Mouse (Mus musculus) forebrain, embryonic 16.5 days (tissue): ENCODE data around the gene Cd274. TPM values are rescaled to one million over a fixed set of nuclear protein-coding genes. Genes with fewer than 3 reads are reported as not detected.

Experiments
- ATAC-seq: fragments of 200-750 bp; cut with Nextera tagmentation; 2 replicates; pipeline ENCODE4 v1.8.0; 2017; ENCODE audit warnings: mild to moderate bottlenecking, moderate library complexity
- H3K27ac ChIP-seq: fragments of 300-500 bp; sonication (generic); 2 replicates; pipeline ENCODE4 v1.5.1; 2014; ENCODE audit warnings: low read length, control low read depth
- H3K27me3 ChIP-seq: fragments of 300-500 bp; sonication (generic); replicated peaks from 2 replicates; pipeline ENCODE4 v1.6.1; 2014; ENCODE audit warnings: low read length; ENCODE audit not compliant: control insufficient read depth, insufficient read depth
- H3K36me3 ChIP-seq: fragments of 300-500 bp; sonication (generic); 2 replicates; pipeline ENCODE4 v1.6.1; 2014; ENCODE audit not compliant: control insufficient read depth, insufficient read depth
- H3K4me1 ChIP-seq: fragments of 300-500 bp; sonication (generic); replicated peaks from 2 replicates; pipeline ENCODE4 v1.6.1; 2014; ENCODE audit warnings: low read length; ENCODE audit not compliant: control insufficient read depth, insufficient read depth
- H3K4me2 ChIP-seq: fragments of 300-500 bp; sonication (generic); 2 replicates; pipeline ENCODE4 v1.6.1; 2014; ENCODE audit warnings: mild to moderate bottlenecking, low read length, control low read depth
- H3K4me3 ChIP-seq: fragments of 300-500 bp; sonication (generic); replicated peaks from 2 replicates; pipeline ENCODE4 v1.5.1; 2014; ENCODE audit warnings: mild to moderate bottlenecking, low read length, control low read depth
- H3K9ac ChIP-seq: fragments of 300-500 bp; sonication (generic); replicated peaks from 2 replicates; pipeline ENCODE4 v1.6.1; 2014; ENCODE audit warnings: low read depth, low read length, control low read depth
- H3K9me3 ChIP-seq: fragments of 300-500 bp; sonication (generic); 2 replicates; pipeline ENCODE4 v1.6.1; 2016; ENCODE audit warnings: low read length; ENCODE audit not compliant: control insufficient read depth
- WGBS: fragments of 180-500 bp; shearing (Covaris S2); extraction: QIAGEN DNeasy Blood & Tissue Kit; methylation state at CpG from one replicate; pipeline ENCODE4 v1.1.7; 2014; 5-methylcytosine and 5-hydroxymethylcytosine counted together
- polyA plus RNA-seq: library from polyadenylated mRNA; unstranded; fragments of >200 nt; fragmentation: Nextera tagmentation; extraction: Ambion mirVana; gene quantifications from 2 replicates; pipeline ENCODE4 v1.2.1, GENCODE M21; 2015

Gene Cd274
- polyA plus RNA-seq: 1.1 and 1.3 TPM in 2 replicates

DNA sequence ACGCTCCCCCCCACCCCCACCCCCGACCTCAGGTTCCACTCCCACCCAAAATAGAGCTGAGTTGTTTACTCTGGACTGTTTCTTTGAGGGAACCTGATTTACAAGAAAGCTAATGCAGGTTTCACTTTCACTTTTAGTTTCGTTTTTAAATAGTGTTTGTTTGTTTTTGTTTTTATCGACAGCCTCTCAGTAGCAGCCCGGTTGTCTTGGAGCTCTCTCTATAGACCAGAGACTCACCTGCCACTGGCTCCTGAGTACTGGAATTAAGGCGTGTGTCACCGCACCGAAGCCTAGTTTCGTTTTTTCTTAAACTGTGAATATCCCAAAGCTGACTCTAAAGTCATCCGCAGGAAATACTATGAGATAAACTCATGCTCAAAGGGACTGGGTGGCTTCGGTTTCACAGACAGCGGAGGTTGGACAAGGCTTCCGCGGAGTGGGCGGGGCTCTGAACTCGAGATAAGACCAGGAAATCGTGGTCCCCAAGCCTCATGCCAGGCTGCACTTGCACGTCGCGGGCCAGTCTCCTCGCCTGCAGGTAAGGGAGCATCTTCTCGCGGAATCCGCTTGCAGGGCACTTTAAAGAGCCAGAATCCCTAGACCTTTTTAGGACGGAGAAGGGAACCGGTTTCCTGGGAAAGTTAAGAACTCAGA lies at the start of gene Cd274, which contains the start of gene Plgrkt:
Gene Cd274, plus strand, starts transcription at position 487 of the 654 bp plus-strand sequence.
Gene Plgrkt, minus strand, starts transcription at position 422 of the 654 bp plus-strand sequence.
- Histone ChIP-seq H3K4me2 (peak within 1 kb of the TSS; percentile 93), H3K4me3 (peak within 1 kb of the TSS; percentile 49), H3K9ac (peak within 1 kb of the TSS; percentile 52), H3K4me1 (peaks cover 19% of the 10 kb centered on the region), H3K27ac (no peak within 1 kb of the TSS), H3K36me3 (no peaks in the 10 kb centered on the region), H3K9me3 (no peaks in the 10 kb centered on the region), H3K27me3 (no peaks in the 10 kb centered on the region)
- ATAC-seq: peak; percentile 47; the same call in 1 of the 2 replicates
- WGBS: 4% methylated on average over 26 of the region's 26 CpGs

DNA sequence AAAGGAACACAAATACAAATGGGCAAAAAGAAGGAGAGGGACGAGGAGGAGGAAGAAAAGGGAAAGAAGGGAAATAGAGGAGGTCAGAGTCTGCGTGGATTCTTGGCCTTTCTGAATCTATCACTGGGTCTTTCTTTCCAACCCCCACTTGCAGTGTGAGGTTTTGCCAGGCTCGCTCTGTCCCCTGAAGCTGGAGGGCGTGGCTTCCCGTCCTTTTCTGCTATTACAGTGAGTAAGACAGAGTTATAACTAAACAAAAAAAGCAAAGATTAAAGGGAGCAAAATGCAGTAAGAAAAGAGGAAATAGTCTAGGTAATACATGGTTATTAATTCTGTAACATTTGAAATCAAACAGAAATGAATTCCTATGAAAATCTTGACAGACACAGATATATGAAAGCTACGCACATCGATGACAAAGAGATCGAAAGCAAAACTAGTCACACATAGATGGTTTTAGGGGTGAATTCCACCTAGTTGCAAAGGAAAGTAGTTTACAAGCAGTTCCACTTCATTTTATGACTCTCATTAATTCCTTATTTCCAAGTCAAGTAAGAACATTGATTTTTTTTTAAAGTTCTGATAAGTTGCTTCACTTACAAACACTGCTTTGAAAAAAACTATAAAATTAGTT lies 43.7 kb upstream of the Cd274 start:
- no peak overlapping the region for H3K4me3 ChIP-seq
- no peak overlapping the region for H3K4me2 ChIP-seq
- H3K27me3 ChIP-seq: no peaks in the 10 kb centered on the region
- no peak for ATAC-seq
- no peak overlapping the region for H3K27ac ChIP-seq
- no peaks in the 10 kb centered on the region for H3K4me1 ChIP-seq
- no peaks in the 10 kb centered on the region for H3K36me3 ChIP-seq
- no peaks in the 10 kb centered on the region for H3K9me3 ChIP-seq
- H3K9ac ChIP-seq: no peak overlapping the region
- 78% methylated on average over 8 of the region's 8 CpGs for WGBS

DNA sequence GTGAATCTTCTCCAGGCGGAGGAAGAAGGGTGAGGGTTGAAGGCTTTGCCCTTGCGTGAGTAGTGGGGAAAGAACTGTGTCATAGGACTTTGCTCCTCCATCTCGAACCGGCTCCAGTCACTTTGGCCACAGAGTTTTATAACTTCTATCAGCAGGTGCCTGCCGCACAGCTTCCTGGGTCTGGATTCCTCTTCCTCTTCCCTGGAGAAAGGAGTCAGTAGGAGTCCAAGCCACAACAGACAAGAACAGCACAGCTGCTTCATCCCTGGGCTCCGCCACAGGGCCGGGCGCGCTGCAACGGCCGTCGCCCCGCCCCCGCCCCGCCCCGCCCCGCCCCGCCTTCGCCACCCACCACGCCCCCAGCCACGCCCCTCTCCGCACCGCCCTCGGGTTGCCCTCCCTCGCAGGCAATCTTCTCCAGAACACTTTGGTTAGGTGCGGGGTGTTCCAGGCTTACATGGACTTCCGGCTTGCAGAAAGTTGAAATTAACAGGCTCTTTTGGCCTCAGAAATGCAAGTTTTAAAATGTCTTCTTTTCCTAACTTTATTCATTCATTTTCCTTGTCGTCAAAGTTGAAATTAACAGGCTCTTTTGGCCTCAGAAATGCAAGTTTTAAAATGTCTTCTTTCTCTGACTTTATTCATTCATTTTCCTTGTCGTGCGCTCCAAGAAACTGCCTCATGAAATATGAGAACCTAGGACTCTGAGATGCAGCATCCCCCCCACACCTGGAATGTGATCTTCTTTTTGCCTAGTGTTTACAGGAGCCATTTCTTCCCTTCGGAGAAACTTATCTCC lies 42.0 kb upstream of the Cd274 start, which contains the start of gene Insl6:
Gene Insl6, minus strand, starts transcription at position 304 of the 799 bp plus-strand sequence.
- peak; percentile 90 for ATAC-seq
- Histone ChIP-seq H3K4me2 (peak within 1 kb of the TSS; percentile 54), H3K4me1 (no peaks in the 10 kb centered on the region), H3K9me3 (no peaks in the 10 kb centered on the region), H3K36me3 (no peaks in the 10 kb centered on the region), H3K4me3 (peak within 1 kb of the TSS; percentile 33), H3K27me3 (no peaks in the 10 kb centered on the region), H3K27ac (no peak within 1 kb of the TSS), H3K9ac (no peak within 1 kb of the TSS)
- WGBS: 5% methylated on average over 29 of the region's 31 CpGs

DNA sequence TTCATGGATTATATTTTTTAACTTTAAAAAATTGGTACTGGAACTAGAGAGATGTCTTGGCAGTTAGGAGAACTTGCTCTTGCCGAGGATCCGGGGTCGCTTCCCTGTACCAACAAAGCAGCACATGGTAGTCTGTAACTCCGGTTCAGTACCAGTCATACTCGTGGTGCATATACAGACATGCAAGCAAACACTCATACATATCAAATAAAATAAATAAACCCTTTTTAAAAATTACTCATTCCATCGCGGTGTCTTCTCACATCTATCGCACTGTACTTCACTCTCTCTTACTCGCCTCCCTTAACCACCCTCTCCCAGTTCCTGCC lies 41.4 kb upstream of the Cd274 start:
- H3K27ac ChIP-seq: no peak overlapping the region
- no peaks in the 10 kb centered on the region for H3K36me3 ChIP-seq
- no peak overlapping the region for H3K4me3 ChIP-seq
- H3K4me2 ChIP-seq: no peak overlapping the region
- 65% methylated on average over 9 of the region's 9 CpGs for whole genome bisulfite sequencing
- H3K9ac ChIP-seq: no peak overlapping the region
- H3K27me3 ChIP-seq: no peaks in the 10 kb centered on the region
- no peaks in the 10 kb centered on the region for H3K4me1 ChIP-seq
- H3K9me3 ChIP-seq: no peaks in the 10 kb centered on the region
- ATAC-seq: no peak

DNA sequence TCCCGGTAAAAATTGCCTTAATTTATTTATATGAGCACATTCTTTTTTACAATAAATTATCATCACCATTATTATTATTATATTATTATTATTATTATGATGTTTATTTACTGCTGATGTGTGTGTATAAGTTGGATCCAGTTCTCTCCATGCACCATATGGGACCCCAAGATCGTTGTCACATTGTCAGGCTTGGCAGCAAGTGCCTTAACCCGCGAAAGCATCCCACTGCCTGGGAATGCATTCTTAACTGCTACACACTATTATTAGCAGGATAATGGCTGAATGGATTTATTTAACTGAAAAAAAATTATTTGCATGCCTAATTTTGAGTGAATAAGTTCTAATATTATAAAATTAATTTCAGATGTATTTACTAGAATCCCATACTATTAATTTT lies 40.9 kb upstream of the Cd274 start:
- ATAC-seq: no peak
- no peaks in the 10 kb centered on the region for H3K4me1 ChIP-seq
- no peak overlapping the region for H3K9ac ChIP-seq
- no peaks in the 10 kb centered on the region for H3K9me3 ChIP-seq
- no peaks in the 10 kb centered on the region for H3K27me3 ChIP-seq
- no peak overlapping the region for H3K4me2 ChIP-seq
- H3K4me3 ChIP-seq: no peak overlapping the region
- WGBS: 64% methylated on average over 4 of the region's 4 CpGs
- no peak overlapping the region for H3K27ac ChIP-seq
- H3K36me3 ChIP-seq: no peaks in the 10 kb centered on the region

DNA sequence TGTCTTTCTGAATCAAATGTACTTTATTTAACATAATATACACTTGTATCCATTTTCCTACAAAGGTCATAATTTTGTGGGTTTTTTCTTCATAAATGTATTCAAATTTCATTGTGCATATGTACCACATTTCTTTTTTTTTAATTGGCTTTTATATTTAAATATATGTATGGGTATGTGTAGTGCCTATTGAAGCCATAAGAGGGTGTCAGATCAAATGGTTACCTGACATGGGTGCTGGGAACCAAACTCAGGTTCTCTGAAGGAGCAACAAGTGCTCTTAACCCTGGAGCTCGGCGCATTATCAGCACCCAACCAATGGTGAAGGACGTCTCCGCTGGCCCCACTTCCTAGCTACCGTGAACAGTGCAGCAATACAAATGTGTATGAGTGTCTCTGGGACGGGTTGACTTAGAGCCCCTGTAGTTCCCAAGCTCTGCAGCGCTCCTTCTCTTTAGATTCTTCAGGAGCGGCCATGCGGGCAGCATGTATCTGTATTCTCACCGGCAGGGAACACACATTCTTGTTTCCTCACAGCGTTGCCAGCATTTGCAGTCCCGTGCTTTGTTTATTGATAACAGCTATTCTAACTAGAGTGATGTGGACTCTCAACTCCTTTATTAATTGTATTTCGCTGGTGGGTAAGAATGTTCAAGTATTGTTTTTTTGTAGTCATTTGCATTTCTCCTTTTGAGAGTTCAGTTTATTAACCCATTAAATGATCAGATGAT lies 40.3 kb upstream of the Cd274 start:
- Histone ChIP-seq H3K4me1 (no peaks in the 10 kb centered on the region), H3K9ac (no peak overlapping the region), H3K4me2 (no peak overlapping the region), H3K4me3 (no peak overlapping the region), H3K27ac (no peak overlapping the region), H3K9me3 (no peaks in the 10 kb centered on the region), H3K27me3 (no peaks in the 10 kb centered on the region), H3K36me3 (no peaks in the 10 kb centered on the region)
- no peak for ATAC-seq
- 69% methylated on average over 13 of the region's 13 CpGs for WGBS

DNA sequence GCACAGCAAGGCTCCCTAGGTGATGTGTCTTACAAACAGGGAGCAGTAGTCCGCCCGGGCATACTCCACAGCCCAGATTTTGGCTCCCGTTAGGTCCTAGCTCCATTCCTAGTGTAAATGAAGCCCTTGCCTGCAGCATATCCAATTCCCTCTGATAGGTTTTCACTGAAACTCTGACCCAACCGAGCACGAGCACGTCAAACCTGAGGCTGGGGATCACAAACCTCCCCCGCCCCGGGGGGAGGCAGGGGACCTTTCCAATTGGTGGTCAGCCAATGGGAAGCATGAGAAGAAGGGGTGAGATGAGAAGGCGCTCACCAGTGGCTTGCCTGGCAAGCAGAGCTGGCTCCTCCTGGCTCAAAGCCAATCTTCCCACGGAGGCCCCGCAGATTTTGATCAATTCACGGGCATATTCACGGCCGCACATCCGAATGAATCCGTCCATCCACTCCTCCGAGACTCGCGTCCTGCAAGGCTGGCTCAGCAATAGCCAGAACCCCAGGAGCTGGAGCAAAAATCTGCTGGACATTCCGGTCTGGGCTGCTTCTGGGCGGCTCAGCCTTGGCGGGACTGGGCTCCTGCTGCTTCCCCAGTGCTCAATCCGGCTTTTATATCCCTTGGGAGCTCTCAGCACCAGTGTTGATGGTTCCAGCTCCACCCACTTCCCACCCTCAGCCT lies 33.0 kb upstream of the Cd274 start, which contains the start of gene Rln1:
Gene Rln1, minus strand, starts transcription at position 603 of the 678 bp plus-strand sequence.
- no peaks in the 10 kb centered on the region for H3K27me3 ChIP-seq
- peak within 1 kb of the TSS; percentile 65 for H3K9ac ChIP-seq
- H3K4me2 ChIP-seq: peak within 1 kb of the TSS; percentile 75
- H3K4me3 ChIP-seq: peak within 1 kb of the TSS; percentile 49
- ATAC-seq: peak; percentile 89
- H3K36me3 ChIP-seq: no peaks in the 10 kb centered on the region
- 2% methylated on average over 23 of the region's 23 CpGs for WGBS
- H3K27ac ChIP-seq: no peak within 1 kb of the TSS
- peaks cover 10% of the 10 kb centered on the region; the same call in 1 of the 2 replicates for H3K4me1 ChIP-seq
- no peaks in the 10 kb centered on the region for H3K9me3 ChIP-seq

DNA sequence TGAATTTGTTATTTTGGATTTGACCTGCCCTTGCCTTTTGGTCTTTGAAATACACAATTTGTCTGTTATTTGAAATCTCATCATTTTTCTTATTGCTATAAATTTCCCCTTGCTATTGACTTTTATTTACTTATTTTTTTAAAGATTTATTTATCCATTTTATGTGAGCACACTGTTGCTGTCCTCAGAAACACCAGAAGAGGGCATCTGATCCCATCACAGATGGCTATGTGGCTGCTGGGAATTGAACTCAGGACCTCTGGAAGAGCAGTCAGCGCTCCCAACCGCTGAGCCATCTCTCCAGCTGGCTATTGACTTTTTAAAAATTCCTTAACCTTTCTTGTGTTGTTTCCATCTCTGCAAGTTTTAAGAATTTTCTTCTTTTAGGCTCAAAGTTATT lies 30.6 kb upstream of the Cd274 start:
- no peak overlapping the region for H3K9ac ChIP-seq
- no peak overlapping the region for H3K27ac ChIP-seq
- 92% methylated on average over 2 of the region's 2 CpGs for WGBS
- ATAC-seq: no peak
- H3K4me3 ChIP-seq: no peak overlapping the region
- no peaks in the 10 kb centered on the region for H3K36me3 ChIP-seq
- no peak overlapping the region for H3K4me2 ChIP-seq
- H3K4me1 ChIP-seq: peaks cover 10% of the 10 kb centered on the region; the same call in 1 of the 2 replicates
- no peaks in the 10 kb centered on the region for H3K9me3 ChIP-seq
- H3K27me3 ChIP-seq: no peaks in the 10 kb centered on the region
